Mouse (Mus musculus): ENCODE measurements around the gene D430042O09Rik. TPM values are rescaled to one million over a fixed set of nuclear protein-coding genes. Genes with fewer than 3 reads are reported as not detected.

The D430042O09Rik gene
- polyA plus RNA-seq, 1 experiment from 2014 or later, result 7.9 TPM

GRCm38 (mm10) chr7:125762883-125763830, 55.5 kb downstream of the D430042O09Rik start:
- H3K4me2 ChIP-seq (ENCODE audit: low read depth, low read length), result no peak overlapping the region
- H3K9me3 ChIP-seq (replicated peaks; ENCODE audit: control insufficient read depth, low read length), result no peaks in the 10 kb centered on the region
- H3K4me3 ChIP-seq (ENCODE audit: low read length), result no peak overlapping the region
- H3K9ac ChIP-seq (ENCODE audit: low read length), result peak overlapping the region; percentile 12; the same call in 1 of the 2 replicates
- no peaks in the 10 kb centered on the region for H3K27me3 ChIP-seq (ENCODE audit: control insufficient read depth, insufficient read depth, low read length)
- H3K36me3 ChIP-seq (ENCODE audit: control insufficient read depth, insufficient read depth), result peaks cover 3% of the 10 kb centered on the region; the same call in 1 of the 2 replicates
- WGBS, result 84% methylated on average over 7 of the region's 7 CpGs
- H3K4me1 ChIP-seq (ENCODE audit: control insufficient read depth, insufficient read depth, low read length), result peaks cover 61% of the 10 kb centered on the region
- H3K27ac ChIP-seq (ENCODE audit: low read length), result peak overlapping the region; percentile 96
- no peak for ATAC-seq (replicated peaks; ENCODE audit: extremely low read depth, insufficient read depth, low FRiP score)

GRCm38 (mm10) chr7:125764373-125764772, 56.7 kb downstream of the D430042O09Rik start:
- no peak overlapping the region for H3K4me3 ChIP-seq (ENCODE audit: low read length)
- H3K36me3 ChIP-seq (ENCODE audit: control insufficient read depth, insufficient read depth), result peaks cover 3% of the 10 kb centered on the region; the same call in 1 of the 2 replicates
- H3K4me2 ChIP-seq (ENCODE audit: low read depth, low read length), result no peak overlapping the region
- H3K27me3 ChIP-seq (ENCODE audit: control insufficient read depth, insufficient read depth, low read length), result no peaks in the 10 kb centered on the region
- 29% methylated on average over 3 of the region's 3 CpGs for WGBS
- H3K27ac ChIP-seq (ENCODE audit: low read length), result peak overlapping the region; percentile 96
- H3K9ac ChIP-seq (ENCODE audit: low read length), result peak overlapping the region; percentile 57
- ATAC-seq (replicated peaks; ENCODE audit: extremely low read depth, insufficient read depth, low FRiP score), result peak; percentile 83
- H3K4me1 ChIP-seq (ENCODE audit: control insufficient read depth, insufficient read depth, low read length), result peaks cover 59% of the 10 kb centered on the region
- no peaks in the 10 kb centered on the region for H3K9me3 ChIP-seq (replicated peaks; ENCODE audit: control insufficient read depth, low read length)

GRCm38 (mm10) chr7:125766976-125767831, 59.5 kb downstream of the D430042O09Rik start:
- no peaks in the 10 kb centered on the region for H3K36me3 ChIP-seq (ENCODE audit: control insufficient read depth, insufficient read depth)
- peaks cover 50% of the 10 kb centered on the region for H3K4me1 ChIP-seq (ENCODE audit: control insufficient read depth, insufficient read depth, low read length)
- H3K4me3 ChIP-seq (ENCODE audit: low read length), result no peak overlapping the region
- 0 out of 2 replicates have a peak overlapping the region, but pooled peaks have one; percentile 27 for H3K9ac ChIP-seq (ENCODE audit: low read length)
- no peaks in the 10 kb centered on the region for H3K9me3 ChIP-seq (replicated peaks; ENCODE audit: control insufficient read depth, low read length)
- 47% methylated on average over 9 of the region's 9 CpGs for WGBS
- peak; percentile 47; the same call in 1 of the 2 replicates for ATAC-seq (replicated peaks; ENCODE audit: extremely low read depth, insufficient read depth, low FRiP score)
- no peaks in the 10 kb centered on the region for H3K27me3 ChIP-seq (ENCODE audit: control insufficient read depth, insufficient read depth, low read length)
- peak overlapping the region; percentile 25; the same call in 1 of the 2 replicates for H3K4me2 ChIP-seq (ENCODE audit: low read depth, low read length)
- peak overlapping the region; percentile 84 for H3K27ac ChIP-seq (ENCODE audit: low read length)

- ATAC-seq (replicated peaks; ENCODE audit: extremely low read depth, insufficient read depth, low FRiP score), result peak; percentile 75
- Histone ChIP-seq H3K27ac (ENCODE audit: low read length) (peak overlapping the region; percentile 70), H3K36me3 (ENCODE audit: control insufficient read depth, insufficient read depth) (0 out of 2 replicates have a peak, but pooled peaks cover 4% of the 10 kb centered on the region), H3K4me3 (ENCODE audit: low read length) (no peak overlapping the region), H3K4me2 (ENCODE audit: low read depth, low read length) (no peak overlapping the region), H3K9me3 (replicated peaks; ENCODE audit: control insufficient read depth, low read length) (no peaks in the 10 kb centered on the region), H3K4me1 (ENCODE audit: control insufficient read depth, insufficient read depth, low read length) (peaks cover 13% of the 10 kb centered on the region), H3K27me3 (ENCODE audit: control insufficient read depth, insufficient read depth, low read length) (no peaks in the 10 kb centered on the region), H3K9ac (ENCODE audit: low read length) (peak overlapping the region; percentile 24; the same call in 1 of the 2 replicates)
- WGBS, result 54% methylated on average over 13 of the region's 13 CpGs
These were observed 65.4 kb downstream of the D430042O09Rik start for GRCm38 (mm10) chr7:125772961-125773571.

GRCm38 (mm10) chr7:125783206-125783605, 75.5 kb downstream of the D430042O09Rik start:
- Histone ChIP-seq H3K4me3 (ENCODE audit: low read length) (no peak overlapping the region), H3K4me1 (ENCODE audit: control insufficient read depth, insufficient read depth, low read length) (no peaks in the 10 kb centered on the region), H3K9ac (ENCODE audit: low read length) (no peak overlapping the region), H3K36me3 (ENCODE audit: control insufficient read depth, insufficient read depth) (no peaks in the 10 kb centered on the region), H3K27ac (ENCODE audit: low read length) (no peak overlapping the region), H3K4me2 (ENCODE audit: low read depth, low read length) (no peak overlapping the region), H3K9me3 (replicated peaks; ENCODE audit: control insufficient read depth, low read length) (no peaks in the 10 kb centered on the region), H3K27me3 (ENCODE audit: control insufficient read depth, insufficient read depth, low read length) (no peaks in the 10 kb centered on the region)
- ATAC-seq (replicated peaks; ENCODE audit: extremely low read depth, insufficient read depth, low FRiP score), result no peak
- 86% methylated on average over 1 of the region's 1 CpGs for WGBS

- ATAC-seq (replicated peaks; ENCODE audit: extremely low read depth, insufficient read depth, low FRiP score), result no peak
- Histone ChIP-seq H3K4me3 (ENCODE audit: low read length) (no peak overlapping the region), H3K9me3 (replicated peaks; ENCODE audit: control insufficient read depth, low read length) (no peaks in the 10 kb centered on the region), H3K4me1 (ENCODE audit: control insufficient read depth, insufficient read depth, low read length) (peaks cover 4% of the 10 kb centered on the region; the same call in 1 of the 2 replicates), H3K36me3 (ENCODE audit: control insufficient read depth, insufficient read depth) (no peaks in the 10 kb centered on the region), H3K4me2 (ENCODE audit: low read depth, low read length) (no peak overlapping the region), H3K9ac (ENCODE audit: low read length) (no peak overlapping the region), H3K27ac (ENCODE audit: low read length) (no peak overlapping the region), H3K27me3 (ENCODE audit: control insufficient read depth, insufficient read depth, low read length) (no peaks in the 10 kb centered on the region)
- 83% methylated on average over 5 of the region's 5 CpGs for WGBS
These were observed 78.4 kb downstream of the D430042O09Rik start for GRCm38 (mm10) chr7:125786105-125786504.

GRCm38 (mm10) chr7:125787046-125787445, 79.4 kb downstream of the D430042O09Rik start:
- Histone ChIP-seq H3K4me2 (ENCODE audit: low read depth, low read length) (no peak overlapping the region), H3K4me3 (ENCODE audit: low read length) (no peak overlapping the region), H3K36me3 (ENCODE audit: control insufficient read depth, insufficient read depth) (no peaks in the 10 kb centered on the region), H3K9ac (ENCODE audit: low read length) (no peak overlapping the region), H3K4me1 (ENCODE audit: control insufficient read depth, insufficient read depth, low read length) (peaks cover 4% of the 10 kb centered on the region; the same call in 1 of the 2 replicates), H3K9me3 (replicated peaks; ENCODE audit: control insufficient read depth, low read length) (no peaks in the 10 kb centered on the region), H3K27me3 (ENCODE audit: control insufficient read depth, insufficient read depth, low read length) (no peaks in the 10 kb centered on the region), H3K27ac (ENCODE audit: low read length) (no peak overlapping the region)
- 77% methylated on average over 7 of the region's 7 CpGs for WGBS
- no peak for ATAC-seq (replicated peaks; ENCODE audit: extremely low read depth, insufficient read depth, low FRiP score)

GRCm38 (mm10) chr7:125790039-125790438, 82.4 kb downstream of the D430042O09Rik start:
- H3K27ac ChIP-seq (ENCODE audit: low read length), result no peak overlapping the region
- peaks cover 4% of the 10 kb centered on the region; the same call in 1 of the 2 replicates for H3K4me1 ChIP-seq (ENCODE audit: control insufficient read depth, insufficient read depth, low read length)
- H3K9ac ChIP-seq (ENCODE audit: low read length), result no peak overlapping the region
- H3K4me2 ChIP-seq (ENCODE audit: low read depth, low read length), result no peak overlapping the region
- no peak for ATAC-seq (replicated peaks; ENCODE audit: extremely low read depth, insufficient read depth, low FRiP score)
- no peaks in the 10 kb centered on the region for H3K27me3 ChIP-seq (ENCODE audit: control insufficient read depth, insufficient read depth, low read length)
- no peaks in the 10 kb centered on the region for H3K36me3 ChIP-seq (ENCODE audit: control insufficient read depth, insufficient read depth)
- no peaks in the 10 kb centered on the region for H3K9me3 ChIP-seq (replicated peaks; ENCODE audit: control insufficient read depth, low read length)
- H3K4me3 ChIP-seq (ENCODE audit: low read length), result no peak overlapping the region
- 62% methylated on average over 8 of the region's 8 CpGs for WGBS

Data from heart, embryonic 16.5 days (tissue).